Mouse (Mus musculus): ENCODE data around the gene Fgf13. TPM values are rescaled to one million over a fixed set of nuclear protein-coding genes. Genes with fewer than 3 reads are reported as not detected.
A peak's percentile ranks its signal among the peaks of the same experiment; 100 is the strongest.

Fgf13 gene
- polyA plus RNA-seq (2015; fragmentation: Nextera tagmentation; extraction: Ambion mirVana), result 69.0 and 82.6 TPM in 2 replicates

GRCm38 (mm10) chrX:59567695-59568431 lies at the start of gene Fgf13:
Gene Fgf13 (minus strand): TSS chrX:59568071.
- no peaks in the 10 kb centered on the region; the same call in 1 of the 2 replicates for H3K27me3 ChIP-seq
- peak within 1 kb of the TSS; percentile 74 for H3K9ac ChIP-seq
- H3K4me3 ChIP-seq, result peak within 1 kb of the TSS; percentile 62
- H3K4me1 ChIP-seq (replicated peaks), result no peaks in the 10 kb centered on the region
- peak within 1 kb of the TSS; percentile 78 for H3K27ac ChIP-seq
- 15% methylated on average over 28 of the region's 47 CpGs for WGBS
- peak within 1 kb of the TSS; percentile 72 for H3K4me2 ChIP-seq
- H3K36me3 ChIP-seq, result no peaks in the 10 kb centered on the region
- no peaks in the 10 kb centered on the region for H3K9me3 ChIP-seq (replicated peaks)
- no peak for ATAC-seq (replicated peaks; ENCODE audit: insufficient number of reproducible peaks, insufficient read depth, low FRiP score, low read depth)

- Histone ChIP-seq H3K4me3 (no peak overlapping the region), H3K36me3 (no peaks in the 10 kb centered on the region), H3K27ac (no peak overlapping the region), H3K9ac (no peak overlapping the region), H3K4me1 (replicated peaks) (no peaks in the 10 kb centered on the region), H3K27me3 (no peaks in the 10 kb centered on the region), H3K9me3 (replicated peaks) (no peaks in the 10 kb centered on the region), H3K4me2 (no peak overlapping the region)
- no peak for ATAC-seq (replicated peaks; ENCODE audit: insufficient number of reproducible peaks, insufficient read depth, low FRiP score, low read depth)
- WGBS, result 44% methylated on average over 1 of the region's 1 CpGs
Observed at GRCm38 (mm10) chrX:59606535-59606934, 38.7 kb upstream of the Fgf13 start.

- no peaks in the 10 kb centered on the region for H3K36me3 ChIP-seq
- no peaks in the 10 kb centered on the region for H3K9me3 ChIP-seq (replicated peaks)
- no peaks in the 10 kb centered on the region for H3K27me3 ChIP-seq
- H3K9ac ChIP-seq, result no peak overlapping the region
- H3K27ac ChIP-seq, result peak overlapping the region; percentile 56
- WGBS, result 28% methylated on average over 5 of the region's 5 CpGs
- H3K4me3 ChIP-seq, result no peak overlapping the region
- H3K4me1 ChIP-seq (replicated peaks), result 0 out of 2 replicates have a peak, but pooled peaks cover 2% of the 10 kb centered on the region
- H3K4me2 ChIP-seq, result peak overlapping the region; percentile 4; the same call in 1 of the 2 replicates
- ATAC-seq (replicated peaks; ENCODE audit: insufficient number of reproducible peaks, insufficient read depth, low FRiP score, low read depth), result no peak
Observed at GRCm38 (mm10) chrX:59589050-59589449, 21.2 kb upstream of the Fgf13 start.

- H3K4me3 ChIP-seq, result peak overlapping the region; percentile 33
- H3K4me2 ChIP-seq, result peak overlapping the region; percentile 46
- no peaks in the 10 kb centered on the region for H3K27me3 ChIP-seq
- peak overlapping the region; percentile 42 for H3K27ac ChIP-seq
- H3K9ac ChIP-seq, result no peak overlapping the region
- 0 out of 2 replicates have a peak, but pooled peaks cover 2% of the 10 kb centered on the region for H3K4me1 ChIP-seq (replicated peaks)
- WGBS, result 55% methylated on average over 11 of the region's 11 CpGs
- ATAC-seq (replicated peaks; ENCODE audit: insufficient number of reproducible peaks, insufficient read depth, low FRiP score, low read depth), result no peak
- H3K9me3 ChIP-seq (replicated peaks), result no peaks in the 10 kb centered on the region
- no peaks in the 10 kb centered on the region for H3K36me3 ChIP-seq
Observed at GRCm38 (mm10) chrX:59585508-59586186, 17.8 kb upstream of the Fgf13 start.

GRCm38 (mm10) chrX:59584034-59584433 lies 16.2 kb upstream of the Fgf13 start:
- no peak for ATAC-seq (replicated peaks; ENCODE audit: insufficient number of reproducible peaks, insufficient read depth, low FRiP score, low read depth)
- Histone ChIP-seq H3K27me3 (no peaks in the 10 kb centered on the region), H3K27ac (no peak overlapping the region), H3K4me1 (replicated peaks) (0 out of 2 replicates have a peak, but pooled peaks cover 2% of the 10 kb centered on the region), H3K4me2 (peak overlapping the region; percentile 42), H3K9me3 (replicated peaks) (no peaks in the 10 kb centered on the region), H3K4me3 (no peak overlapping the region; the same call in 1 of the 2 replicates), H3K9ac (no peak overlapping the region), H3K36me3 (no peaks in the 10 kb centered on the region)

GRCm38 (mm10) chrX:59566826-59567694 lies 811 bp downstream of the Fgf13 start:
- WGBS, result 10% methylated on average over 68 of the region's 75 CpGs
- H3K27me3 ChIP-seq, result no peaks in the 10 kb centered on the region; the same call in 1 of the 2 replicates
- H3K4me3 ChIP-seq, result peak overlapping the region; percentile 62
- peak overlapping the region; percentile 74 for H3K9ac ChIP-seq
- H3K36me3 ChIP-seq, result no peaks in the 10 kb centered on the region
- peak overlapping the region; percentile 78 for H3K27ac ChIP-seq
- peak; percentile 47 for ATAC-seq (replicated peaks; ENCODE audit: insufficient number of reproducible peaks, insufficient read depth, low FRiP score, low read depth)
- H3K4me1 ChIP-seq (replicated peaks), result no peaks in the 10 kb centered on the region
- no peaks in the 10 kb centered on the region for H3K9me3 ChIP-seq (replicated peaks)
- H3K4me2 ChIP-seq, result peak overlapping the region; percentile 72

GRCm38 (mm10) chrX:59566017-59566679 lies 1.7 kb downstream of the Fgf13 start:
- Histone ChIP-seq H3K4me1 (replicated peaks) (no peaks in the 10 kb centered on the region), H3K27ac (no peak overlapping the region; the same call in 1 of the 2 replicates), H3K9me3 (replicated peaks) (no peaks in the 10 kb centered on the region), H3K4me2 (peak overlapping the region; percentile 72), H3K36me3 (no peaks in the 10 kb centered on the region), H3K27me3 (no peaks in the 10 kb centered on the region; the same call in 1 of the 2 replicates), H3K9ac (0 out of 2 replicates have a peak overlapping the region, but pooled peaks have one; percentile 28), H3K4me3 (peak overlapping the region; percentile 62)
- 20% methylated on average over 18 of the region's 18 CpGs for WGBS
- no peak; the same call in 1 of the 2 replicates for ATAC-seq (replicated peaks; ENCODE audit: insufficient number of reproducible peaks, insufficient read depth, low FRiP score, low read depth)

- Histone ChIP-seq H3K9ac (no peak overlapping the region), H3K4me3 (no peak overlapping the region), H3K27me3 (no peaks in the 10 kb centered on the region), H3K27ac (no peak overlapping the region), H3K36me3 (no peaks in the 10 kb centered on the region), H3K9me3 (replicated peaks) (no peaks in the 10 kb centered on the region), H3K4me1 (replicated peaks) (no peaks in the 10 kb centered on the region), H3K4me2 (no peak overlapping the region)
- no peak for ATAC-seq (replicated peaks; ENCODE audit: insufficient number of reproducible peaks, insufficient read depth, low FRiP score, low read depth)
- 59% methylated on average over 2 of the region's 2 CpGs for WGBS
Observed at GRCm38 (mm10) chrX:59547931-59548330, 19.9 kb downstream of the Fgf13 start.

GRCm38 (mm10) chrX:59508273-59508672 lies 59.6 kb downstream of the Fgf13 start:
- Histone ChIP-seq H3K4me2 (no peak overlapping the region), H3K36me3 (no peaks in the 10 kb centered on the region), H3K9ac (no peak overlapping the region), H3K27ac (no peak overlapping the region), H3K4me3 (no peak overlapping the region), H3K27me3 (no peaks in the 10 kb centered on the region), H3K9me3 (replicated peaks) (no peaks in the 10 kb centered on the region), H3K4me1 (replicated peaks) (no peaks in the 10 kb centered on the region)
- no peak for ATAC-seq (replicated peaks; ENCODE audit: insufficient number of reproducible peaks, insufficient read depth, low FRiP score, low read depth)
- WGBS, result 75% methylated on average over 4 of the region's 4 CpGs

GRCm38 (mm10) chrX:59493388-59493787 lies 74.5 kb downstream of the Fgf13 start:
- Histone ChIP-seq H3K27me3 (no peaks in the 10 kb centered on the region), H3K36me3 (no peaks in the 10 kb centered on the region), H3K27ac (no peak overlapping the region), H3K9me3 (replicated peaks) (no peaks in the 10 kb centered on the region), H3K4me3 (no peak overlapping the region), H3K4me1 (replicated peaks) (no peaks in the 10 kb centered on the region), H3K4me2 (no peak overlapping the region), H3K9ac (no peak overlapping the region)
- 52% methylated on average over 1 of the region's 1 CpGs for WGBS
- no peak for ATAC-seq (replicated peaks; ENCODE audit: insufficient number of reproducible peaks, insufficient read depth, low FRiP score, low read depth)
